Mouse (Mus musculus): Measurements from ENCODE around the gene Hist3h2ba.

Hist3h2ba gene

GRCm38 (mm10) chr11:58964216-58964615 lies 15.5 kb downstream of the Hist3h2ba start:
- no peak for DNase-seq (ENCODE audit: low spot score)

GRCm38 (mm10) chr11:58965001-58965760 lies 16.5 kb downstream of the Hist3h2ba start:
- DNase-seq (ENCODE audit: low spot score) = no peak

DNA sequence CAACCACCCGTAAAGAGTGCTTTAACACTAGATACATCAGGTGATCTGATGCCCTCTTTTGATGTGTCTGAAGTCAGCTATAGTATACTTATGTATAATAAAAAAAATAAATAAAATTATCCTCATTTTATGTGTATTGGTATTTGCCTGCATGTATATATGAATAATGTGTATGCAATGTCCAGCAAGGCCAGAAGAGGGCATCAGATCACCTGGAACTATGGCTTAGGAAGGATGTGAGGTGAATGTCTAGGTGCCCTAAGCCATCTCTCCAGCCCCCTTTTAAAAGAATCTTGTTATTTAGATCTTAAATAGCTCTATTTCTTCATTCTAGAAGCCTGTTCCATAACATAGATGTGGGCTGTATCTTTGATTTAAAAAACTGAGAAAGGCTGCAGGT lies 18.6 kb downstream of the Hist3h2ba start:
- no peak for DNase-seq (ENCODE audit: low spot score)

DNA sequence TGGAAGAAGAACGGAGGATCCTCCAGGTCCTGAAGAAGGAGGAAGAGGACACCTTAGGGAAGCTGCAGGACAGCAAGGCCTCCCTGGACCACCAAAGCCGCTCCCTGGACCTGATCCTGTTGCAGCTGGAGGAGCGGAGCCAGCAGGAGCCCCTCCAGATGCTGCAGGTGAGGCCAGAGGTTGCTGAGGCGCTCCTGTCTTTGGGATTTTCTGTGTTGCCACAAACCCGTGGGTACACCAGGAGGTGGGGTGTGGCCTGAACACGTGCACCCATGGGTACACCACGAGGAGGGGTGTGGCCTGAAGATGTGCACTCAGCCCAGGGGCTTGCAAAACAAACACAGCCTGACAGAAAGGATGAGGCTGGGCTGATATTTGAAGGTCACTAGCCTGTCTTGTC lies 19.8 kb downstream of the Hist3h2ba start:
- no peak for DNase-seq (ENCODE audit: low spot score)

GRCm38 (mm10) chr11:58969027-58969426 lies 20.3 kb downstream of the Hist3h2ba start:
- no peak for DNase-seq (ENCODE audit: low spot score)

DNA sequence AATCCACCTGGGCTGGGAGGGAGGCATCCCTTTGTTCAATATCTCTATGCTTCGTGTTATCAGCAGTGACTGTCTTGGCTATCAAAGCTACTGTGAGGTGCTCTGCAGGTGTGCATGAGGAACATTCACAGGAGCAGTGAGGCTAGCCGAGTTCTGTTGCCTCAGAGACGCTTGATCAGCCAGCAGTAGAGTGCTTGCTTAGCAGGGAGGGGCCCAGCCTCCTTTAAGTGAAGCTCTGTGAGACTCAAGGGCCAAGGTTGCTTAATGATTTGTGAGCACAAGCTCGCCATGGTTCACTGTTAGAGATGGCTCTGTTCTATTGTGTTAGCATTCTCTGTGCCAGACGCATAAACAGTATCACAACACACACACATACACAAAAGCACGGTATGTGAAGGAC lies 20.9 kb downstream of the Hist3h2ba start:
- no peak for DNase-seq (ENCODE audit: low spot score)

DNA sequence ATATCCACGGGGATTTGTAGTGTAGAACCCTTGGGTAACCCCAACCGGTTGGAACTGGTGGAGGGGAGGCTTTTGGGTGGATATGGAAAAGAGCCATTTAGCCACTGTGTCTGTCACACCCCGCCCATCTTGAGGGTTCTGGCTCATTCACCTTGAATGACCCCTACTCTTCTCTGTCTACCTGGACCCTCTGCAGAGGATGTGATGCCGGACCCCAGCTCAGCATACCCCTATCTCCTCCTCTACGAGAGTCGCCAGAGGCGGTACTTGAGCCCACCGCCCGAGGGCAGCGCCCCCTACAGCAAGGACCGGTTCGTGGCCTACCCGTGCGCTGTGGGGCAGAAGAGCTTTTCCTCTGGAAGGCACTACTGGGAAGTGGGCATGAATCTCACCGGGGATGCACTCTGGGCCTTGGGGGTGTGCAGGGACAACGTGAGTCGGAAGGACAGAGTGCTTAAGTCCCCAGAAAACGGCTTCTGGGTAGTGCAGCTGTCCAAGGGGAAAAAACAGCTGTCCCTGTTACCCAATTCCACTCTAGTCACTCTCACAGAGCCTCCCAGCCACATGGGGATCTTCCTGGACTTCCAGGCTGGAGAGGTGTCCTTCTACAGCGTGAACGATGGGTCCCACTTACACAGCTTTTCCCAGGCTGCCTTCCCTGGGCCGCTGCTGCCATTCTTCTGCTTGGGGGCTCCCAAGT lies 22.3 kb downstream of the Hist3h2ba start:
- DNase-seq (ENCODE audit: low spot score) = no peak

DNA sequence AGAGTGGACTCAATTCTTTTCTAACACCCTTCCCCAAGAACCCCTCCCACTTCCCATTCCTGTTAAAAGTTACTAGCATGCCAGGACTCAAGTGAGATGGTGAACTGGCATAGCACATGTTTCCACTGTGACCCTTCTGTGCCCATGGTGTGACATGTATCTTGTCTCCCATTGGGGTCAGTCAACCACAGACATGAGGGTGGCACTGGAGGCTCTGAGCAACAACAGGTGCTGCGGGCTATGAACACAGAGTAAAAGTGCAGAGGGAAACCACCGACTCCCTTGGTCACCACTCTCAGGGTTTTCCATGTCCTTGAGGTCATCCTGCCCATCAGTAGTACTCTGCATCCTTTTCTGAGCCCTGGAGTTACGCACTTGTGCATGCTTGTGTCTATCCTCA lies 23.1 kb downstream of the Hist3h2ba start:
- no peak for DNase-seq (ENCODE audit: low spot score)

GRCm38 (mm10) chr11:58974414-58974813 lies 25.7 kb downstream of the Hist3h2ba start:
- DNase-seq (ENCODE audit: low spot score) = peak; percentile 63

- DNase-seq (ENCODE audit: low spot score) = peak; percentile 43
Observed at GRCm38 (mm10) chr11:58977150-58977549, 28.4 kb downstream of the Hist3h2ba start.

DNA sequence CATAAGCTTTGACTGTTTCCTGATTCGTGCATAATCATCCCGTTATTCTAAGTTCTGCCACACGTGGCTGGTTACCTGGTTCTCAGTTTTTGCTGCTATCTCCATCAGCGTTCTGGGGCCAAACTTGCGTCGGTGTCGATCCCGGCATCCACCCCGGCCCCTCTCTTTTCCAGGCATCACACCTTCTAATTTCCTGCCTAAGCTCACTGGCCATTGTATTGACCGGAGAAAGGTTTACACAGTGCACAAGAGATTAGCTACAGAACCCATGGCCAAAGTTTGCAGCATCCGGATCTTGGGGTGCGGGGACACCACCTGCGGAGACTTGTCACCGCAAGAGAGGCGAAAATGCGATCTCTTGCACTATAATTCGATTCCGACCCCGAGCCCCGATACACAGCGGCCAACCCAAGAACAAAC lies 28.9 kb downstream of the Hist3h2ba start:
- DNase-seq (ENCODE audit: low spot score) = no peak

- peak; percentile 77 for DNase-seq (ENCODE audit: low spot score)
Observed at GRCm38 (mm10) chr11:58978027-58978705, 29.4 kb downstream of the Hist3h2ba start, which contains the start of gene Trim11. Gene Trim11 (plus strand): TSS chr11:58978093.

- no peak for DNase-seq (ENCODE audit: low spot score)
Observed at GRCm38 (mm10) chr11:58978706-58979030, 29.9 kb downstream of the Hist3h2ba start.

GRCm38 (mm10) chr11:58979183-58979582 lies 30.5 kb downstream of the Hist3h2ba start:
- DNase-seq (ENCODE audit: low spot score) = no peak

GRCm38 (mm10) chr11:58979661-58980060 lies 30.9 kb downstream of the Hist3h2ba start:
- DNase-seq (ENCODE audit: low spot score) = no peak

DNA sequence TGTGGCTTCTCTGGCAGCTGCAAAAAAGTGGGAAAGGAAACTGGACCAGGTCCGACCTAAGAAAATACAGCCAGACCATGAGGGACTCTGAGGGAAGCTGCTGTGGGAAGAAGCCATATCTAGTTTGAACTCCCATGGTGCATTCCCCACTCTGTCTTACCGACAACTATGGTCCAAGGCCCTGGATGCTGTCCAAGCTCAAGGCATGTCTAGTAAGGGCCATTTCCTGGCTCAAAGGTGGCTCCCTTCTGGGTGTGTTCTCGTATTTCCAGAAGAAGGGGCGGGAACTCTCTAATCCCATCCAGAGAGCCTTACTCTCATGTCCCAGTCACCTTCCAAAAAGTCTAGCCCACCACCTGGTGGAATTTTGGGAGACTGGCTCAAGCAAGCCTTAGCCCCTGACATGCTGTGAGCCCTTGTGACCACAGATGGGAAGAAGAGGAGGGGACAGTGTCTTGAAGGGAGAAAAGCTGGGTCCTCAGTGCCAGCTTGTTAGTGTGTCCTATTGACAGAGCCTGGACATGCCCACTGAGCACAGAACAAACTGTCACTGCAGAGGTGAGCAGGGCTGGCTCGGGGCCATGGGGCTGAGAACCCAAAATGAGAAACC lies 31.8 kb downstream of the Hist3h2ba start:
- DNase-seq (ENCODE audit: low spot score) = no peak

DNA sequence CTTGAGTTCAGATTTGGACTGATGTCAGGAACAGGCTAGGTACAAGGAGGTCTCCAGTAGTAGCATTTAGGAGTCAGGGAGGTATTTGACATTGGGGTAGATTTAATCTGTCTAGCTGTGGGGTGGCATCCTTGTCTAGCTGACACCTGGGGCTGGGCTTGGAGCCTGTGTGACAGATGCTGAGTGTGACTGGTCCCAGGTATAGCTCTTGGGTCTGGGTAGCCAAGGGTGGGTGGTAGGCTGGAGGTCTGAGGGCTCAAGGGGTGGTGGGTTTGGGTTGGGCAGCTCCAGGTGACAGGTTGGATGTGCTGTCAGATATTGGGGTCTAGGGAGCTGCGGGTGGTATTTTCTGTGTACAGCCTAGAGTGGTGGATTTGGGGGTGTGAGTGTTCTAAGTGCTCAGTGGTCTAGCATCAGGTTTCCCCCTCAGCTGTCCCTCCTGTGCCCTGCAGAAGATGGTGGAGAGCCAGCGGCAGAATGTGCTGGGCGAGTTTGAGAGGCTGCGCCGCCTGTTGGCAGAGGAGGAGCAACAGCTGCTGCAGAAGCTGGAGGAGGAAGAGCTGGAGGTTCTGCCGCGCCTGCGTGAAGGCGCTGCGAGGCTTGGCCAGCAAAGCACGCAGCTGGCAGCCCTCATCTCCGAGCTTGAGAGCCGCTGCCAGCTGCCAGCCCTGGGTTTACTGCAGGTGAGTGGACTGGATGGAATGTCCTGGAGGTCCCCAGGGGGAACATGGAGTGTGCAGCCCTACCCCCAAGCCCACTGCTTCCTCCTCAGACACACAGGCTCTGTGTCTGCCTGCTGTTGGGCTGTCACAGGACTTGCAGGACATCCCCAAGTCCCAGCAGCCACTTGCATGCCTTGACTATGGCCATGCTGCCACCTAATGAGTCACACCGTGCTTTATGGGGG lies 33.1 kb downstream of the Hist3h2ba start:
- DNase-seq (ENCODE audit: low spot score) = no peak

DNA sequence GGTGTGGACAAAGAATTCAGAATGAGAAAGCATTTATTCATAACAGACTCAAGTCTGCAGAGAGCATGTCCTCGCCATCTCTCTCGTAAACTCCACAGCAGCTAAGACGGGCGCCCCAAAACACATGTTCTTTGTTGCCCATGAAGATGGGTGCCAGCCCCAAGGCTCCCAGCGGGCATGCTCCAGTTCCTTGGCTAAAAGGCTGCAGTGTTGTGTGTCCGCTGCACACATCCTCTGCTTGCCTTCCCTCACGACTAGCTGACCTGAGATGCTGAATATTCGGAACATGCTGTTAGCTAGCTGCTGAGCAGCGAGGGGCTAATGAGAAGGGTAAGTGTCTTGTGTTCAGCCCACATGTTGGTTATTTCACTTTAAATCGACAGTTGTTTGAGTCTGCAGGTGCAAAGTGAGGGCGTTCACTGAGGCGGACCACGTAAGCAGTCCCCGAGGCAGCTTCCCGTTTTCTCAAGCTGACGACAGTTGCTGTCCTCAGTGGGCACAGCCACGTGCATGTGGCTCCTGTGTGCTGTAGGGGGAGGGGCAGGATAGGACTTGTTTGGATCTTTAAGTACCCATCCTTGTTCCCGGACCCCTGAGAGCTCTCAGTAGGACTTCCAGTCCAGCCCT lies 33.9 kb downstream of the Hist3h2ba start:
- no peak for DNase-seq (ENCODE audit: low spot score)

GRCm38 (mm10) chr11:58983691-58984341 lies 35.1 kb downstream of the Hist3h2ba start:
- DNase-seq (ENCODE audit: low spot score) = no peak

DNA sequence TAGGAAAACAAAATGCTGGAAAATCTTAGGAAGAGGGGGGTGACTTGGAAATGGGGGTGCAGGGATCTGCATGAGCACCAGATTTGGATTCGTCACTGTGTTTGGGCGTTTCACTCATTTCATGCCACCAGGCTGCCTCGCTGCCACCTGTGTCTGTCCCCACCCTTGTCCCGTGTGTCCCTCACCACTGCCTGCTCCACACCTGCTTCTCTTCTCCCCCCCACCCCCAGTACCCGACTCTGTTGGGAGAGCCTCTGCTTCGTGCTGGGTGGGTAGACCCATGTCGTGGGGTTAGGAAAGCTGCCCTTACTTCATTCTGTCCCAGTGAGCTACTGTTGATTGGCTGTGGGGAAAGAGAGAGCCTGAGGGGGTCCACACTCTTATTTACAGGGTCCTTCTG lies 35.9 kb downstream of the Hist3h2ba start:
- no peak for DNase-seq (ENCODE audit: low spot score)
